Mouse (Mus musculus): ENCODE results near the gene Prkn. TPM values are rescaled to one million over a fixed set of nuclear protein-coding genes. Genes with fewer than 3 reads are reported as not detected.

Prkn gene
- polyA plus RNA-seq, 1 experiment from 2014 or later = 6.6 TPM

- 77% methylated on average over 3 of the region's 3 CpGs for WGBS
- H3K27ac ChIP-seq (ENCODE audit: low read length) = no peak overlapping the region
- no peak overlapping the region for H3K4me2 ChIP-seq (ENCODE audit: low read length)
- H3K9me3 ChIP-seq (replicated peaks; ENCODE audit: control insufficient read depth, low read length, poor library complexity, severe bottlenecking) = no peaks in the 10 kb centered on the region
- H3K9ac ChIP-seq (ENCODE audit: low read depth, low read length) = no peak overlapping the region
- H3K4me1 ChIP-seq (ENCODE audit: control insufficient read depth, insufficient read depth, low read length) = peaks cover 5% of the 10 kb centered on the region
- H3K36me3 ChIP-seq (ENCODE audit: control insufficient read depth, insufficient read depth, low read length) = no peaks in the 10 kb centered on the region
- no peak overlapping the region for H3K4me3 ChIP-seq (ENCODE audit: low read depth, low read length)
- no peak for ATAC-seq
- H3K27me3 ChIP-seq (ENCODE audit: control insufficient read depth, insufficient read depth, low read depth, low read length) = no peaks in the 10 kb centered on the region
Observed at GRCm38 (mm10) chr17:11901731-11902130, 1061.5 kb downstream of the Prkn start.

GRCm38 (mm10) chr17:11903001-11903400 is 1062.8 kb downstream of the Prkn start:
- WGBS = 37% methylated on average over 6 of the region's 6 CpGs
- no peak for ATAC-seq
- Histone ChIP-seq H3K9me3 (replicated peaks; ENCODE audit: control insufficient read depth, low read length, poor library complexity, severe bottlenecking) (no peaks in the 10 kb centered on the region), H3K36me3 (ENCODE audit: control insufficient read depth, insufficient read depth, low read length) (no peaks in the 10 kb centered on the region), H3K4me2 (ENCODE audit: low read length) (no peak overlapping the region), H3K9ac (ENCODE audit: low read depth, low read length) (no peak overlapping the region), H3K4me3 (ENCODE audit: low read depth, low read length) (no peak overlapping the region), H3K27me3 (ENCODE audit: control insufficient read depth, insufficient read depth, low read depth, low read length) (no peaks in the 10 kb centered on the region), H3K27ac (ENCODE audit: low read length) (no peak overlapping the region), H3K4me1 (ENCODE audit: control insufficient read depth, insufficient read depth, low read length) (peaks cover 5% of the 10 kb centered on the region)

- no peaks in the 10 kb centered on the region for H3K9me3 ChIP-seq (replicated peaks; ENCODE audit: control insufficient read depth, low read length, poor library complexity, severe bottlenecking)
- peaks cover 13% of the 10 kb centered on the region for H3K4me1 ChIP-seq (ENCODE audit: control insufficient read depth, insufficient read depth, low read length)
- H3K4me2 ChIP-seq (ENCODE audit: low read length) = no peak overlapping the region
- H3K9ac ChIP-seq (ENCODE audit: low read depth, low read length) = no peak overlapping the region
- WGBS = 71% methylated on average over 8 of the region's 8 CpGs
- ATAC-seq = no peak
- no peak overlapping the region for H3K27ac ChIP-seq (ENCODE audit: low read length)
- no peak overlapping the region for H3K4me3 ChIP-seq (ENCODE audit: low read depth, low read length)
- no peaks in the 10 kb centered on the region for H3K27me3 ChIP-seq (ENCODE audit: control insufficient read depth, insufficient read depth, low read depth, low read length)
- no peaks in the 10 kb centered on the region for H3K36me3 ChIP-seq (ENCODE audit: control insufficient read depth, insufficient read depth, low read length)
Observed at GRCm38 (mm10) chr17:11910668-11911398, 1070.6 kb downstream of the Prkn start.

DNA sequence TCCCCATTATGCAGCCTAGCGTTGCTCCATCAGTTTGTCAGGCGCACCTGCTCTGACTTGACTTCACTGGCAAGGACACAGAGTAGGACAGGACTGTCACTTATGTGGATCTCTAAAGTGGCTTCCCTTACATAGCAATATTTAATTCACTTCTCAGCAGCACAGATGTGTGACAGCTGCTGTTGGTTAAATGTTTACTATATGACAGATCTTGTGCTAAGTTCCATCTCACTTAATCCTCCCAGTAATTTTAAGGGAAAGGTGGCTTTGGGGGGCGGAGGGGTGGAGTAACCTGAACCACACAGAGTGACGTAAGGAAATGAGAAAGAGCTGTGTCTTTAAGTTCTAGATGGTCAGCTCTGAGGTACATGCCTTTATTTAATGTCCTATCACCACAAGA is 1072.0 kb downstream of the Prkn start:
- Histone ChIP-seq H3K27ac (ENCODE audit: low read length) (no peak overlapping the region), H3K4me3 (ENCODE audit: low read depth, low read length) (no peak overlapping the region), H3K4me1 (ENCODE audit: control insufficient read depth, insufficient read depth, low read length) (peaks cover 13% of the 10 kb centered on the region), H3K9me3 (replicated peaks; ENCODE audit: control insufficient read depth, low read length, poor library complexity, severe bottlenecking) (no peaks in the 10 kb centered on the region), H3K4me2 (ENCODE audit: low read length) (no peak overlapping the region), H3K9ac (ENCODE audit: low read depth, low read length) (no peak overlapping the region), H3K27me3 (ENCODE audit: control insufficient read depth, insufficient read depth, low read depth, low read length) (no peaks in the 10 kb centered on the region), H3K36me3 (ENCODE audit: control insufficient read depth, insufficient read depth, low read length) (no peaks in the 10 kb centered on the region)
- WGBS = 71% methylated on average over 4 of the region's 4 CpGs
- no peak for ATAC-seq

DNA sequence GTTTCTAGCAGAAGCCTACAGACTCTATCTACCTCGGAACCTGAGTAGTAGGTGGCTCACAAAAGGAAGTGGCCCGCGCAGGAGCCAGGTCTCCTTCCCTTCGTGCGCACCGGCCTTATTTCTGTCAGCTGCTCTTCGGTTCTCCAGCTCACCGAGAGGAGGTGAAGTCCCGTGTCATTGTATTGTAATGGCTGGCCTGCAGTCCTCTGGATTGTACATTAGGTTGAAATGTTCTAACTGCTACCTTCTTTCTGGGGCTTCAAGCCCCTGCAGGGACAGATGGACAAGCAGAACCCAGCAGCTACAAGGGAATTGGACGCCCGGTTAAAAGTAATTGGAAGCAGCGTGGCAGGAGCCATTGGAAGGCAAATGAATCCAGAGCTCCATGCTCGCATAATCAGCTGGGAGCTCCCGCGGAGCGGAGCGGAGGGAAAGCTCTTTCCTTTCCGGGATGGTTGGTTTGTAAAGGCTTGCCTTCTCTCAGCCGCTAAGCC is 1072.7 kb downstream of the Prkn start:
- under 1% methylated on average over 19 of the region's 19 CpGs for WGBS
- peak overlapping the region; percentile 20; the same call in 1 of the 2 replicates for H3K4me3 ChIP-seq (ENCODE audit: low read depth, low read length)
- no peaks in the 10 kb centered on the region for H3K36me3 ChIP-seq (ENCODE audit: control insufficient read depth, insufficient read depth, low read length)
- 0 out of 2 replicates have a peak, but pooled peaks have one; percentile 48 for ATAC-seq
- peaks cover 17% of the 10 kb centered on the region for H3K4me1 ChIP-seq (ENCODE audit: control insufficient read depth, insufficient read depth, low read length)
- H3K27me3 ChIP-seq (ENCODE audit: control insufficient read depth, insufficient read depth, low read depth, low read length) = no peaks in the 10 kb centered on the region
- H3K9ac ChIP-seq (ENCODE audit: low read depth, low read length) = 0 out of 2 replicates have a peak overlapping the region, but pooled peaks have one; percentile 18
- no peak overlapping the region for H3K27ac ChIP-seq (ENCODE audit: low read length)
- peak overlapping the region; percentile 63 for H3K4me2 ChIP-seq (ENCODE audit: low read length)
- H3K9me3 ChIP-seq (replicated peaks; ENCODE audit: control insufficient read depth, low read length, poor library complexity, severe bottlenecking) = no peaks in the 10 kb centered on the region

DNA sequence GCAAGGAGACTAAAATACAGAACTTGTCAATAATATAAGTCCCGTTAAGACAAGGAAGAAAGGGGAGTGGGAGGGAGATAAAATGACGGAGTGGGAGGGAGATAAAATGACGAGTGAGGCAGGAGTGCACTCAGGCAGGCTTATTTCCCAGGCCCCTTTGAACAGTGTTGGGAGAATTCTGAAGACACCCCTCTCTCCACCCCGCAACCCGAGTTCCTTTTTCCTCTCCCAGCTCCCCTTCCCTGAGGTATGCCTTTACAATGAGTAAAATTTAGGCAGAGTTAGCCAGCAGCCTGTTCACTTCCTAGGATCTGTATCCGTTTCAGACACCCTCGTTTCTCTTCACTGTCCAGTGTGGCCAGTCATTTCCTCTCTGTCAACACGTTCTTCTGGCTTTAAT is 1073.4 kb downstream of the Prkn start:
- H3K4me3 ChIP-seq (ENCODE audit: low read depth, low read length) = no peak overlapping the region
- H3K4me1 ChIP-seq (ENCODE audit: control insufficient read depth, insufficient read depth, low read length) = peaks cover 21% of the 10 kb centered on the region
- no peak overlapping the region for H3K9ac ChIP-seq (ENCODE audit: low read depth, low read length)
- ATAC-seq = no peak
- H3K27me3 ChIP-seq (ENCODE audit: control insufficient read depth, insufficient read depth, low read depth, low read length) = no peaks in the 10 kb centered on the region
- peak overlapping the region; percentile 63 for H3K4me2 ChIP-seq (ENCODE audit: low read length)
- no peaks in the 10 kb centered on the region for H3K9me3 ChIP-seq (replicated peaks; ENCODE audit: control insufficient read depth, low read length, poor library complexity, severe bottlenecking)
- no peak overlapping the region for H3K27ac ChIP-seq (ENCODE audit: low read length)
- 11% methylated on average over 8 of the region's 8 CpGs for WGBS
- H3K36me3 ChIP-seq (ENCODE audit: control insufficient read depth, insufficient read depth, low read length) = no peaks in the 10 kb centered on the region

DNA sequence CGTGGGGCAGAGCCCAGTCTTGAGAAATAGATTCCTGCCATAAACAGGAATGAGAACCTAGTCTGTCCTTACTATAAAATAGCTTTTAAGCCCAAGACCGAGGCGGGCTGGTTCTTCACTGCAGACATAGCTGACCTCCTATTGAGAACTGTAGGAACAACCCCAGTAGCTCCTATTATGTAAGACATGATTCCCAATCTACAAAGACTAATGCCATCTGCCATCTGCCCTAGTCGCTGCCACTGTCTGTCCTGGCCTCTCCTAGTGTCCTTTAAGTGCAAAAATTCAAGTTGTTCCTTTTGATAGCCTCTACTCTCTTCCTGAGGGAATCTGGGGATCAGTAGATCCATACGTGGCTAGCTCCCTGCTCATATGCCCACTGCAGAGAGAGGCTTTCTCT is 1074.3 kb downstream of the Prkn start:
- ATAC-seq = no peak
- H3K36me3 ChIP-seq (ENCODE audit: control insufficient read depth, insufficient read depth, low read length) = no peaks in the 10 kb centered on the region
- no peaks in the 10 kb centered on the region for H3K27me3 ChIP-seq (ENCODE audit: control insufficient read depth, insufficient read depth, low read depth, low read length)

DNA sequence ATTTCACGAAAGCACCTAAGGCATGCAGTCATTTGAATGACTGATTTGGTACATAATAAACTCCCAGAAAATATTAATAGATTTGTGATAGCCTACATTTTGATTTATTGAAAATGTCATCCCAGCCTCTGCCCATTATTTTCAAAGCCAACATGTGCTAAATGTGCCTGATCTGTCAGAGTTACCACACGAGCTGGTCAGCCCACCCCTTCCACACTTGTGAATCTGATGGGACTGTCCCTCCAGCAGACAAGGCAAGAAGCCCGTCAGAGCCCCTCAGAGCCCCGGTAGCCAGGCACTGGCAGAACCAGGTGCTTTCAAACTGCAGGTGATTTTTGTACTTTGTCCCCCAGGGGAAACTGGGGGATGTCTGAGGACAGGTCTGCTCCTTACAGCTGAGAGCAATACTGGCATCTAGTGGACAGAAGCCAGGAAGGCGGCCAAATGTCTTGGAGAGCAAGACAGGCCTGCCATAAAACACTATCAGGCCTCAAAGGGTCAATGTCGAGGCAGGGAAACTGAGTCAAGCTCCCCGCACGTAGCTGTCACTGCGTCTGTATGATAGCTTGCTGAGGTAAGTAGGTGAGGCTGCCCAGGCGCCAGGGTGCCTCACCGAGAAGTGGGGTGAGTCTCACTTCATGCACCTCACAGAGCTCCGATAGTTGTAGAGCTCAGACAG is 1078.1 kb downstream of the Prkn start:
- Histone ChIP-seq H3K4me1 (ENCODE audit: control insufficient read depth, insufficient read depth, low read length) (peaks cover 17% of the 10 kb centered on the region), H3K27ac (ENCODE audit: low read length) (peak overlapping the region; percentile 15; the same call in 1 of the 2 replicates), H3K4me2 (ENCODE audit: low read length) (no peak overlapping the region), H3K9ac (ENCODE audit: low read depth, low read length) (no peak overlapping the region), H3K27me3 (ENCODE audit: control insufficient read depth, insufficient read depth, low read depth, low read length) (no peaks in the 10 kb centered on the region), H3K36me3 (ENCODE audit: control insufficient read depth, insufficient read depth, low read length) (no peaks in the 10 kb centered on the region), H3K9me3 (replicated peaks; ENCODE audit: control insufficient read depth, low read length, poor library complexity, severe bottlenecking) (no peaks in the 10 kb centered on the region), H3K4me3 (ENCODE audit: low read depth, low read length) (no peak overlapping the region)
- ATAC-seq = peak; percentile 63; the same call in 1 of the 2 replicates
- 52% methylated on average over 12 of the region's 12 CpGs for WGBS

More for the DNA sequence above, 1074.3 kb downstream of the Prkn start:
- 75% methylated on average over 5 of the region's 5 CpGs for WGBS
- H3K4me3 ChIP-seq (ENCODE audit: low read depth, low read length) = no peak overlapping the region
- H3K9ac ChIP-seq (ENCODE audit: low read depth, low read length) = no peak overlapping the region
- H3K27ac ChIP-seq (ENCODE audit: low read length) = no peak overlapping the region
- H3K4me1 ChIP-seq (ENCODE audit: control insufficient read depth, insufficient read depth, low read length) = peaks cover 23% of the 10 kb centered on the region
- no peaks in the 10 kb centered on the region for H3K9me3 ChIP-seq (replicated peaks; ENCODE audit: control insufficient read depth, low read length, poor library complexity, severe bottlenecking)
- H3K4me2 ChIP-seq (ENCODE audit: low read length) = no peak overlapping the region

GRCm38 (mm10) chr17:11919581-11919980 is 1079.4 kb downstream of the Prkn start:
- H3K36me3 ChIP-seq (ENCODE audit: control insufficient read depth, insufficient read depth, low read length) = no peaks in the 10 kb centered on the region
- ATAC-seq = no peak
- no peak overlapping the region for H3K9ac ChIP-seq (ENCODE audit: low read depth, low read length)
- no peaks in the 10 kb centered on the region for H3K27me3 ChIP-seq (ENCODE audit: control insufficient read depth, insufficient read depth, low read depth, low read length)
- H3K9me3 ChIP-seq (replicated peaks; ENCODE audit: control insufficient read depth, low read length, poor library complexity, severe bottlenecking) = no peaks in the 10 kb centered on the region
- WGBS = 91% methylated on average over 6 of the region's 6 CpGs
- H3K4me3 ChIP-seq (ENCODE audit: low read depth, low read length) = no peak overlapping the region
- H3K4me2 ChIP-seq (ENCODE audit: low read length) = no peak overlapping the region
- no peak overlapping the region for H3K27ac ChIP-seq (ENCODE audit: low read length)
- H3K4me1 ChIP-seq (ENCODE audit: control insufficient read depth, insufficient read depth, low read length) = peaks cover 12% of the 10 kb centered on the region
